In the genomic region with DNA sequence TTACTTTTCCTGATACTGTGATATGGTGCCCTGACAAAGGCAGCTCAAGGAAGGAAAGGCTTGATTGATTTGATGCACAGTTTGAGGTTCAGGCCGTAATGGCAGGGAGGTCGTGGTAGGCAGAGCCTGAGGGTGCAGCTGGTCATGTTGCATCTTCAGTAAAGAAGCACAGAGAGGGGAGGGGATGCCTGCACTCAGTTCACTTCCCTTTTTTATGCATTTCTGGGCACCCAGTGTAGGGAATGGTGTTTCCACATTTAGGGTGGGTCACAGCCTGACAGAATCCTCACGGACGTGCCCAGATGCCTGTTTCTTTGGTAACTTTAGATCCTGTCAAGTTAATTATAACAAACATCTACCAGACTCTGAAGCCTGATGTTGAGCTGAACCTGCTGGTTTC, we compare ENCODE assay signal across 26 mouse cellular contexts. TPM values are rescaled to one million over a fixed set of nuclear protein-coding genes. Genes with fewer than 3 reads are reported as not detected.
"Had no signal": no experiment of that assay in that cellular context is flagged by ENCODE, and none has a peak within 500 bp of the region (broad histone marks: within the 10 kb centered on the region; RNA-seq: fewer than 3 reads in every experiment).

No protein-coding gene starts in this region.

- DNase-seq: kidney, adult 8-10 months; kidney, postnatal 10 days; kidney, postnatal 36 days; liver, embryonic 13.5 days; lung, adult 2 months; lung, postnatal 36 days; right cerebral cortex, adult 18-20 months; right cerebral cortex, postnatal 14 days; right cerebral cortex, postnatal 4 days; thymus, postnatal 25 days had no signal

- ATAC-seq: midbrain, embryonic 15.5 days had no signal

- H3K27me3 ChIP-seq: kidney, embryonic 15.5 days; liver, embryonic 13.5 days; midbrain, embryonic 12.5 days; midbrain, embryonic 15.5 days; neural tube, embryonic 12.5 days; neural tube, embryonic 15.5 days; stomach, embryonic 15.5 days had no signal

- H3K4me2 ChIP-seq: kidney, embryonic 15.5 days; liver, embryonic 13.5 days; midbrain, embryonic 12.5 days; midbrain, embryonic 15.5 days; neural tube, embryonic 12.5 days; neural tube, embryonic 15.5 days; stomach, embryonic 15.5 days had no signal

- H3K9me3 ChIP-seq: kidney, embryonic 15.5 days; liver, embryonic 13.5 days; midbrain, embryonic 12.5 days; midbrain, embryonic 15.5 days; neural tube, embryonic 12.5 days; neural tube, embryonic 15.5 days; stomach, embryonic 15.5 days had no signal

- H3K4me1 ChIP-seq: kidney, embryonic 15.5 days; liver, embryonic 13.5 days; midbrain, embryonic 12.5 days; midbrain, embryonic 15.5 days; neural tube, embryonic 12.5 days; neural tube, embryonic 15.5 days; stomach, embryonic 15.5 days had no signal

- H3K27ac ChIP-seq: kidney, embryonic 15.5 days; left cerebral cortex, adult 2 months; liver, embryonic 13.5 days; midbrain, embryonic 12.5 days; midbrain, embryonic 15.5 days; neural tube, embryonic 12.5 days; neural tube, embryonic 15.5 days; stomach, embryonic 15.5 days had no signal

- H3K4me3 ChIP-seq: kidney, embryonic 15.5 days; left cerebral cortex, adult 2 months; liver, embryonic 13.5 days; midbrain, embryonic 12.5 days; midbrain, embryonic 15.5 days; neural tube, embryonic 12.5 days; neural tube, embryonic 15.5 days; stomach, embryonic 15.5 days had no signal

- H3K36me3 ChIP-seq: kidney, embryonic 15.5 days; liver, embryonic 13.5 days; midbrain, embryonic 12.5 days; midbrain, embryonic 15.5 days; neural tube, embryonic 12.5 days; neural tube, embryonic 15.5 days; stomach, embryonic 15.5 days had no signal

- H3K9ac ChIP-seq: kidney, embryonic 15.5 days; liver, embryonic 13.5 days; midbrain, embryonic 12.5 days; midbrain, embryonic 15.5 days; neural tube, embryonic 12.5 days; neural tube, embryonic 15.5 days; stomach, embryonic 15.5 days had no signal

RNA-seq across cellular contexts. Expression of a gene that starts 57.0 kb away (rescaled TPM):
- total RNA-seq: layer of hippocampus, adult 8-10 months; layer of hippocampus, postnatal 14 days; left cerebral cortex, adult 2 months; left cerebral cortex, postnatal 10 days; left cerebral cortex, postnatal 36 days had no signal
- polyA plus RNA-seq: kidney, embryonic 15.5 days; limb, embryonic 11.5 days; limb, embryonic 14.5 days; liver, embryonic 13.5 days; liver, embryonic 16.5 days; lung, adult 2 months; lung, embryonic 16.5 days; midbrain, embryonic 12.5 days; midbrain, embryonic 15.5 days; neural tube, embryonic 15.5 days; stomach, embryonic 15.5 days; thymus, postnatal 0 days had no signal
